Mouse (Mus musculus) thymus, adult 2 months (tissue): Measurements from ENCODE around the gene Tuba4a. TPM values are rescaled to one million over a fixed set of nuclear protein-coding genes. Genes with fewer than 3 reads are reported as not detected.
A peak's percentile ranks its signal among the peaks of the same experiment; 100 is the strongest.

Experiments used
- DNase-seq: peaks from one replicate; pipeline ENCODE4 v3.0.0; 2021
- H3K27ac ChIP-seq: fragments of 200-500 bp; 2 replicates; pipeline ENCODE4 v1.5.1; 2012; ENCODE audit warnings: low read length, control low read depth; ENCODE audit not compliant: control insufficient read depth, insufficient read depth
- H3K27me3 ChIP-seq: fragments of 200-500 bp; 2 replicates; pipeline ENCODE4 v1.6.1; 2012; ENCODE audit warnings: mild to moderate bottlenecking, low read length, moderate library complexity, mixed read lengths; ENCODE audit not compliant: control insufficient read depth, insufficient read depth
- H3K36me3 ChIP-seq: fragments of 200-500 bp; 2 replicates; pipeline ENCODE4 v1.6.1; 2012; ENCODE audit warnings: mild to moderate bottlenecking, low read length, moderate library complexity; ENCODE audit not compliant: control insufficient read depth, insufficient read depth
- H3K4me1 ChIP-seq: fragments of 200-500 bp; replicated peaks from 2 replicates; pipeline ENCODE4 v1.6.1; 2012; ENCODE audit warnings: low read length; ENCODE audit not compliant: control insufficient read depth, insufficient read depth
- H3K4me3 ChIP-seq: fragments of 200-500 bp; 2 replicates; pipeline ENCODE4 v1.5.1; 2012; ENCODE audit warnings: mild to moderate bottlenecking, low read length, control low read depth, moderate library complexity; ENCODE audit not compliant: control insufficient read depth, insufficient read depth
- CTCF ChIP-seq: fragments of 200-500 bp; IDR thresholded peaks from 2 replicates; pipeline ENCODE4 v1.5.1; 2012; ENCODE audit warnings: mild to moderate bottlenecking, control low read depth, low read length, moderate library complexity, borderline replicate concordance; ENCODE audit not compliant: control insufficient read depth, poor library complexity, insufficient read depth; ENCODE audit errors: extremely low read depth
- POLR2A ChIP-seq: fragments of 200-500 bp; IDR thresholded peaks from 2 replicates; pipeline ENCODE4 v1.6.1; 2012; ENCODE audit warnings: mild to moderate bottlenecking, low read length, control low read depth, moderate library complexity; ENCODE audit not compliant: control insufficient read depth, poor library complexity, insufficient read depth; ENCODE audit errors: extremely low read depth
- WGBS: fragments of 180-500 bp; shearing (Covaris S2); methylation state at CpG from one replicate; pipeline ENCODE4 v1.1.7; 2018; 5-methylcytosine and 5-hydroxymethylcytosine counted together
- polyA plus RNA-seq: library from polyadenylated mRNA; depleted of rRNA; stranded (reverse); fragments of >200 nt; gene quantifications from 2 replicates; pipeline ENCODE4 v1.2.3, GENCODE M21; 2012; rRNA removed

The Tuba4a gene
- polyA plus RNA-seq, 1 experiment: 139 TPM

DNA sequence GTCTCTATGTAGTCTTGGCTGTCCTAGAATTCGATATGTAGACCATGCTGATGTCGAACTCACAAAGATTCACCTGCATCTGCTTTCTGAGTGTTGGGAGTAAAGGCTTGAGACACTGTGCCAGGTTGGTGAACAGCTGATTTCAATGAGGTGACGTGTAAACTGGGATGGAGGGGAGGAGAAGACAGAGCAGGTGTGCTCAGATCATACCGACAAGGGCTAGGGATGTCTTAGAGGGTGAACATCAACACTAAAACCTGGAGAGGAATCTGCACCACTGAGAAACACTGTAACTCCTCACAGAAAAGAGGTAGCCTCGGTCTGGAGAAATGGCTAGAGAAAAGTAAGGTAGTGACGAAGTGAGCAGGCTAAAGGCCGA lies 51.6 kb downstream of the Tuba4a start:
- TF ChIP-seq CTCF: no peak
- TF ChIP-seq POLR2A: no peak
- H3K27me3 ChIP-seq: no peaks in the 10 kb centered on the region; the same call in 1 of the 2 replicates
- H3K27ac ChIP-seq: peak overlapping the region; percentile 66
- H3K4me3 ChIP-seq: peak overlapping the region; percentile 65
- H3K36me3 ChIP-seq: peaks cover 9% of the 10 kb centered on the region
- no peak for DNase-seq
- peaks cover 6% of the 10 kb centered on the region for H3K4me1 ChIP-seq
- 8% methylated on average over 7 of the region's 7 CpGs for WGBS

Other genes starting within 250 kb of the Tuba4a start
- 4.7 and 5.5 TPM in 2 replicates for gene Nhej1, start 94.7 kb downstream of the Tuba4a start, polyA plus RNA-seq
- 1.9 and 2.3 TPM in 2 replicates for gene Slc23a3, start 86.0 kb downstream of the Tuba4a start, polyA plus RNA-seq
- 126 and 141 TPM in 2 replicates for gene Cnppd1, start 77.2 kb downstream of the Tuba4a start, polyA plus RNA-seq
- 167 and 179 TPM in 2 replicates for gene Retreg2, start 77.1 kb downstream of the Tuba4a start, polyA plus RNA-seq
- 90.8 and 106 TPM in 2 replicates for gene Zfand2b, start 51.2 kb downstream of the Tuba4a start, polyA plus RNA-seq
- 10.2 and 10.9 TPM in 2 replicates for gene Abcb6, start 39.5 kb downstream of the Tuba4a start, polyA plus RNA-seq
- gene Ankzf1, start 27.7 kb downstream of the Tuba4a start, polyA plus RNA-seq: 22.7 and 24.0 TPM in 2 replicates
- gene Atg9a, start 27.7 kb downstream of the Tuba4a start, polyA plus RNA-seq: 79.1 and 81.6 TPM in 2 replicates
- gene Glb1l, start 9.1 kb downstream of the Tuba4a start, polyA plus RNA-seq: 11.7 and 14.4 TPM in 2 replicates
- 340 and 342 TPM in 2 replicates for gene Stk16, start 9.0 kb downstream of the Tuba4a start, polyA plus RNA-seq
- not detected in 2 replicates for gene A630095N17Rik, start 12.2 kb upstream of the Tuba4a start, polyA plus RNA-seq
- gene Dnajb2, start 16.5 kb upstream of the Tuba4a start, polyA plus RNA-seq: 19.9 and 22.3 TPM in 2 replicates
- 2.6 and 3.0 TPM in 2 replicates for gene Ptprn, start 44.6 kb upstream of the Tuba4a start, polyA plus RNA-seq
- 5.6 and 9.0 TPM in 2 replicates for gene Resp18, start 58.5 kb upstream of the Tuba4a start, polyA plus RNA-seq
- gene Dnpep, start 98.1 kb upstream of the Tuba4a start, polyA plus RNA-seq: 112 and 132 TPM in 2 replicates
- gene Des, start 140.5 kb upstream of the Tuba4a start, polyA plus RNA-seq: 6.8 and 31.6 TPM in 2 replicates
- 11.0 and 12.1 TPM in 2 replicates for gene Speg, start 155.4 kb upstream of the Tuba4a start, polyA plus RNA-seq
- 102 and 128 TPM in 2 replicates for gene Gmppa, start 216.1 kb upstream of the Tuba4a start, polyA plus RNA-seq
- gene Asic4, start 230.6 kb upstream of the Tuba4a start, polyA plus RNA-seq: 0.05 TPM in 2 replicates